Mouse (Mus musculus): Measurements from ENCODE around the gene Ppa1. TPM values are rescaled to one million over a fixed set of nuclear protein-coding genes. Genes with fewer than 3 reads are reported as not detected.

Ppa1 gene
- polyA plus RNA-seq, 1 experiment from 2014 or later: 321 TPM

GRCm38 (mm10) chr10:61627195-61627937 lies 21.0 kb upstream of the Ppa1 start:
- Histone ChIP-seq H3K27ac (replicated peaks; ENCODE audit: low read depth, low read length) (0 out of 2 replicates have a peak overlapping the region, but pooled peaks have one; percentile 8), H3K4me2 (ENCODE audit: low read depth, severe bottlenecking) (no peak overlapping the region), H3K9me3 (ENCODE audit: control insufficient read depth, low read length) (no peaks in the 10 kb centered on the region), H3K4me3 (ENCODE audit: low read depth, low read length) (no peak overlapping the region), H3K9ac (ENCODE audit: low read length) (no peak overlapping the region), H3K36me3 (ENCODE audit: control insufficient read depth, insufficient read depth, low read length) (no peaks in the 10 kb centered on the region), H3K4me1 (ENCODE audit: control insufficient read depth, insufficient read depth, low read length) (peaks cover 20% of the 10 kb centered on the region), H3K27me3 (ENCODE audit: control insufficient read depth, insufficient read depth, low read length) (peaks cover 18% of the 10 kb centered on the region)
- no peak for DNase-seq (ENCODE audit: low spot score)
- 46% methylated on average over 15 of the region's 15 CpGs for WGBS
- no peak for ATAC-seq (ENCODE audit: insufficient number of reproducible peaks, low FRiP score, low TSS enrichment, low read depth)

- no peak overlapping the region for H3K27ac ChIP-seq (replicated peaks; ENCODE audit: low read depth, low read length)
- H3K4me3 ChIP-seq (ENCODE audit: low read depth, low read length): no peak overlapping the region
- peaks cover 20% of the 10 kb centered on the region for H3K4me1 ChIP-seq (ENCODE audit: control insufficient read depth, insufficient read depth, low read length)
- H3K9ac ChIP-seq (ENCODE audit: low read length): no peak overlapping the region
- DNase-seq (ENCODE audit: low spot score) (no peak), ATAC-seq (ENCODE audit: insufficient number of reproducible peaks, low FRiP score, low TSS enrichment, low read depth) (no peak)
- no peak overlapping the region for H3K4me2 ChIP-seq (ENCODE audit: low read depth, severe bottlenecking)
- no peaks in the 10 kb centered on the region for H3K9me3 ChIP-seq (ENCODE audit: control insufficient read depth, low read length)
- H3K27me3 ChIP-seq (ENCODE audit: control insufficient read depth, insufficient read depth, low read length): peaks cover 18% of the 10 kb centered on the region
- H3K36me3 ChIP-seq (ENCODE audit: control insufficient read depth, insufficient read depth, low read length): no peaks in the 10 kb centered on the region
- 76% methylated on average over 4 of the region's 4 CpGs for WGBS
Observed at GRCm38 (mm10) chr10:61627938-61628250, 20.5 kb upstream of the Ppa1 start.

- 80% methylated on average over 10 of the region's 10 CpGs for WGBS
- H3K9ac ChIP-seq (ENCODE audit: low read length): no peak overlapping the region
- peaks cover 5% of the 10 kb centered on the region for H3K4me1 ChIP-seq (ENCODE audit: control insufficient read depth, insufficient read depth, low read length)
Observed at GRCm38 (mm10) chr10:61632445-61632844, 15.9 kb upstream of the Ppa1 start.

DNA sequence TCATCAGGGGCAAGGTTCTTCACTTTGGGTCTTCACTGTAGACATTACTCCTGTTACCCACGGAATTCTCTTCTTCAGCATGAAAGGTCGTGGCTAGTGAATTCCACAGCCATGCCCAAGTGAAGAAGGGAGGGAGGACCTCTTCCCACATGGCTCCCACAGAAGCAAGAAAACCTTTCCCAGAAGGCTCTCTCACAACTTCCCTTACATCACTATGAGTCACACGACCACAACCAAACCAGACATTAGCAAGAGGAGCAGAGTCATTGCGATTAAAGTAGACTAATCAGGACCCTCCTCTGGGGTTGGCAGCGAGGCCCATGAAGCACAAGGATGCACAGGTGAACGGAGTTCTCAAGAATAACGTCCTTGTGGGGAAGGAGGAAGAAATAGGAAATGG lies 11.3 kb upstream of the Ppa1 start:
- Histone ChIP-seq H3K9me3 (ENCODE audit: control insufficient read depth, low read length) (no peaks in the 10 kb centered on the region), H3K4me3 (ENCODE audit: low read depth, low read length) (no peak overlapping the region), H3K36me3 (ENCODE audit: control insufficient read depth, insufficient read depth, low read length) (no peaks in the 10 kb centered on the region), H3K4me2 (ENCODE audit: low read depth, severe bottlenecking) (no peak overlapping the region), H3K4me1 (ENCODE audit: control insufficient read depth, insufficient read depth, low read length) (no peaks in the 10 kb centered on the region), H3K27me3 (ENCODE audit: control insufficient read depth, insufficient read depth, low read length) (no peaks in the 10 kb centered on the region), H3K27ac (replicated peaks; ENCODE audit: low read depth, low read length) (no peak overlapping the region), H3K9ac (ENCODE audit: low read length) (no peak overlapping the region)
- 80% methylated on average over 7 of the region's 7 CpGs for WGBS
- no peak for ATAC-seq (ENCODE audit: insufficient number of reproducible peaks, low FRiP score, low TSS enrichment, low read depth)
- DNase-seq (ENCODE audit: low spot score): no peak

More at GRCm38 (mm10) chr10:61632445-61632844, 15.9 kb upstream of the Ppa1 start:
- Histone ChIP-seq H3K36me3 (ENCODE audit: control insufficient read depth, insufficient read depth, low read length) (no peaks in the 10 kb centered on the region), H3K9me3 (ENCODE audit: control insufficient read depth, low read length) (no peaks in the 10 kb centered on the region), H3K4me3 (ENCODE audit: low read depth, low read length) (no peak overlapping the region), H3K27me3 (ENCODE audit: control insufficient read depth, insufficient read depth, low read length) (no peaks in the 10 kb centered on the region), H3K27ac (replicated peaks; ENCODE audit: low read depth, low read length) (no peak overlapping the region), H3K4me2 (ENCODE audit: low read depth, severe bottlenecking) (no peak overlapping the region)
- ATAC-seq (ENCODE audit: insufficient number of reproducible peaks, low FRiP score, low TSS enrichment, low read depth) (no peak), DNase-seq (ENCODE audit: low spot score) (no peak)

GRCm38 (mm10) chr10:61640363-61640762 lies 8.0 kb upstream of the Ppa1 start:
- ATAC-seq (ENCODE audit: insufficient number of reproducible peaks, low FRiP score, low TSS enrichment, low read depth): no peak
- H3K36me3 ChIP-seq (ENCODE audit: control insufficient read depth, insufficient read depth, low read length): no peaks in the 10 kb centered on the region
- no peaks in the 10 kb centered on the region for H3K27me3 ChIP-seq (ENCODE audit: control insufficient read depth, insufficient read depth, low read length)
- H3K9ac ChIP-seq (ENCODE audit: low read length): no peak overlapping the region
- 70% methylated on average over 4 of the region's 4 CpGs for WGBS
- no peak overlapping the region for H3K4me3 ChIP-seq (ENCODE audit: low read depth, low read length)
- no peak overlapping the region for H3K4me2 ChIP-seq (ENCODE audit: low read depth, severe bottlenecking)
- no peak for DNase-seq (ENCODE audit: low spot score)
- no peak overlapping the region for H3K27ac ChIP-seq (replicated peaks; ENCODE audit: low read depth, low read length)
- H3K4me1 ChIP-seq (ENCODE audit: control insufficient read depth, insufficient read depth, low read length): no peaks in the 10 kb centered on the region
- no peaks in the 10 kb centered on the region for H3K9me3 ChIP-seq (ENCODE audit: control insufficient read depth, low read length)

DNA sequence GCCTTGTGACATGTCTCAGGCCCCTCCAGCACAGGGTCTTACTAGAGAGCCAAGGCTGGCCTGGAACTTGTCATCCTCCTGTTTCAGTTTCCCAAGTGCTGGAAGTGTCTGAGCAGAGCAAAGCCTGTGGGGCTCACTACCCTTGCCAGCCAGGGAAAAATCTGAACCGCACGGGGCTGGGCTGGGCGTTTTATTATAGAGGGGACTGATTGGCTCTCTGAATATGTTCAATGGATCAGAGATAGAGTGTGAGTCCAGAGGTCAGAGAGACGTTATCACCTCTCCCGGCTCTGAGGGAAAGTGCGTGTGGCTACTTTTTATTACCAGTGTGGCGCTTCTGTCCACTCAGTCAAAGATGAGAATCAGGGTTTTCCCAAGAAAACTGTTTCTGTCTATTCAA lies 1.8 kb upstream of the Ppa1 start:
- WGBS: 45% methylated on average over 7 of the region's 7 CpGs
- Histone ChIP-seq H3K9me3 (ENCODE audit: control insufficient read depth, low read length) (no peaks in the 10 kb centered on the region), H3K9ac (ENCODE audit: low read length) (no peak overlapping the region), H3K4me2 (ENCODE audit: low read depth, severe bottlenecking) (no peak overlapping the region), H3K27me3 (ENCODE audit: control insufficient read depth, insufficient read depth, low read length) (no peaks in the 10 kb centered on the region), H3K4me1 (ENCODE audit: control insufficient read depth, insufficient read depth, low read length) (peaks cover 3% of the 10 kb centered on the region; the same call in 1 of the 2 replicates), H3K27ac (replicated peaks; ENCODE audit: low read depth, low read length) (no peak overlapping the region), H3K4me3 (ENCODE audit: low read depth, low read length) (no peak overlapping the region), H3K36me3 (ENCODE audit: control insufficient read depth, insufficient read depth, low read length) (no peaks in the 10 kb centered on the region)
- DNase-seq (ENCODE audit: low spot score) (no peak), ATAC-seq (ENCODE audit: insufficient number of reproducible peaks, low FRiP score, low TSS enrichment, low read depth) (no peak)

DNA sequence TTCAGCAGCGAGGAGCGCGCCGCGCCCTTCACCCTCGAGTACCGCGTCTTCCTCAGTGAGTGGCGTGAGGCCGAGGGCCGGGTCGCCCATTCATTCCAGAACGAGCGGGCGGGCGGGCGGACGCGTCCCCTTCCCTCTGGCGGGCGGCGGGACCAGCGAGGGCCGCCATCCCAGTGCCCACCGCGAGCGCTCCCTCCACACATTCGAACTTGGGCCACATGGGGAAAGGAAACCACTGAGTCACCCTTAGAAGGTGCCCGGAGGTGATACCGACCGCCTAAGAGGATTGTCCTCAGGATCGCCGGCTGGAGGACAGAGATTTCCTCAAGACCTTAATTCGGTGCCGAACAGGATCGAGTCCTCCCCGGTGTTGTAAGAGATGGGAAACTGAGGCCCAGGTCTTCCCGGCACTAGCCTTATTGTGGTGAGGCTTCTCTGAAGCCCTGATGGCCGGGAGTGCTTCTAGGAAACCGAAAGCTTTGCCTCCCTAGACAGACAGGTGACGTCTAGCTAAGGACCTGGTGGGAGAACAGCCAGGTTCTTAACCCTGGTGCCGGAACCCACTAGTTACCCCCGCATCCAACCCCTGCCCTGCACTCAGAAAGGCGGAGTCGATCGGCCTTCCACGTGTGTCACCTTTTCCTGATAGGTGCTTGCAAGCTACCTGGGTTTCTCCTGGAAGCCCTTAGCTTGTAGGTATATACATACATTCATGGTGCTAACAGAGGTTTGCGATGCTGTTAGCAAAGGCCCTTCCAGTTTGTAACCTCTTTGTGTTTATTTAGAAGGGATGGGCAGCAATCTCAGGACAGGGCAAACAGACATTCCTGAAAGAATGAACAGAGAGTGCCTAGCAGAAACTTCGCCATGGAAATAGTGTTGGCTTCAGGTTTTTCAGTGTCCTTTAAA lies 639 bp downstream of the Ppa1 start:
- peak; percentile 43 for DNase-seq (ENCODE audit: low spot score)

GRCm38 (mm10) chr10:61654105-61654504 lies 5.8 kb downstream of the Ppa1 start:
- DNase-seq (ENCODE audit: low spot score) (no peak), ATAC-seq (ENCODE audit: insufficient number of reproducible peaks, low FRiP score, low TSS enrichment, low read depth) (no peak)
- Histone ChIP-seq H3K27me3 (ENCODE audit: control insufficient read depth, insufficient read depth, low read length) (no peaks in the 10 kb centered on the region), H3K36me3 (ENCODE audit: control insufficient read depth, insufficient read depth, low read length) (no peaks in the 10 kb centered on the region; the same call in 1 of the 2 replicates), H3K9ac (ENCODE audit: low read length) (no peak overlapping the region), H3K4me1 (ENCODE audit: control insufficient read depth, insufficient read depth, low read length) (peaks cover 3% of the 10 kb centered on the region; the same call in 1 of the 2 replicates), H3K9me3 (ENCODE audit: control insufficient read depth, low read length) (no peaks in the 10 kb centered on the region), H3K4me3 (ENCODE audit: low read depth, low read length) (no peak overlapping the region), H3K27ac (replicated peaks; ENCODE audit: low read depth, low read length) (no peak overlapping the region), H3K4me2 (ENCODE audit: low read depth, severe bottlenecking) (no peak overlapping the region)
- WGBS: 92% methylated on average over 4 of the region's 4 CpGs

More for the DNA sequence above, 639 bp downstream of the Ppa1 start:
- Histone ChIP-seq H3K4me2 (ENCODE audit: low read depth, severe bottlenecking) (peak overlapping the region; percentile 62), H3K9me3 (ENCODE audit: control insufficient read depth, low read length) (no peaks in the 10 kb centered on the region), H3K27ac (replicated peaks; ENCODE audit: low read depth, low read length) (peak overlapping the region; percentile 75; the same call in 1 of the 2 replicates), H3K4me1 (ENCODE audit: control insufficient read depth, insufficient read depth, low read length) (peaks cover 3% of the 10 kb centered on the region; the same call in 1 of the 2 replicates), H3K36me3 (ENCODE audit: control insufficient read depth, insufficient read depth, low read length) (no peaks in the 10 kb centered on the region; the same call in 1 of the 2 replicates), H3K27me3 (ENCODE audit: control insufficient read depth, insufficient read depth, low read length) (no peaks in the 10 kb centered on the region), H3K4me3 (ENCODE audit: low read depth, low read length) (peak overlapping the region; percentile 87), H3K9ac (ENCODE audit: low read length) (peak overlapping the region; percentile 87)
- under 1% methylated on average over 41 of the region's 49 CpGs for WGBS
- ATAC-seq (ENCODE audit: insufficient number of reproducible peaks, low FRiP score, low TSS enrichment, low read depth): peak; percentile 11; the same call in 1 of the 2 replicates

Data from limb, embryonic 11.5 days (tissue).